Mouse (Mus musculus) liver, embryonic 14.5 days (tissue): Measurements from ENCODE around the gene Mical3. TPM values are rescaled to one million over a fixed set of nuclear protein-coding genes. Genes with fewer than 3 reads are reported as not detected.

Experiments used
- ATAC-seq: fragments of 200-750 bp; cut with Nextera tagmentation; 2 replicates; pipeline ENCODE4 v1.8.0; 2017; ENCODE audit warnings: moderate number of reproducible peaks, mild to moderate bottlenecking, moderate library complexity; ENCODE audit not compliant: insufficient read depth
- DNase-seq, 3 experiments: peaks; one replicate each; pipeline ENCODE4 v3.0.0-alpha.2; 2012 to 2013; ENCODE audit warnings: low read depth in 3 of 3, low spot score in 3 of 3
- H3K27ac ChIP-seq: fragments of 300-500 bp; sonication (generic); 2 replicates; pipeline ENCODE4 v1.5.1; 2014; ENCODE audit warnings: moderate library complexity, mild to moderate bottlenecking, control low read depth, inconsistent platforms
- H3K27me3 ChIP-seq: fragments of 300-500 bp; sonication (generic); 2 replicates; pipeline ENCODE4 v1.6.1; 2014; ENCODE audit warnings: mild to moderate bottlenecking, low read length, moderate library complexity; ENCODE audit not compliant: control insufficient read depth, insufficient read depth
- H3K36me3 ChIP-seq: fragments of 300-500 bp; sonication (generic); replicated peaks from 2 replicates; pipeline ENCODE4 v1.6.1; 2014; ENCODE audit warnings: low read depth; ENCODE audit not compliant: control insufficient read depth, insufficient read depth
- H3K4me1 ChIP-seq, 2 experiments: fragments of 200-500 bp in 1 of 2; fragments of 300-500 bp in 1 of 2; sonication (generic) in 1 of 2; replicated peaks; 2 replicates each; pipeline ENCODE4 v1.6.1; 2012 to 2014; ENCODE audit warnings: antibody characterized with exemption in 1 of 2, inconsistent platforms in 1 of 2, low read length in 1 of 2; ENCODE audit not compliant: control insufficient read depth in 2 of 2, insufficient read depth in 2 of 2
- H3K4me2 ChIP-seq: fragments of 300-500 bp; sonication (generic); 2 replicates; pipeline ENCODE4 v1.6.1; 2014; ENCODE audit warnings: low read depth, mild to moderate bottlenecking, control low read depth, moderate library complexity
- H3K4me3 ChIP-seq, 2 experiments: fragments of 200-500 bp in 1 of 2; fragments of 300-500 bp in 1 of 2; sonication (generic) in 1 of 2; 2 replicates each; pipeline ENCODE4 v1.5.1; 2012 to 2014; ENCODE audit warnings: low read depth in 2 of 2, low read length in 2 of 2, mild to moderate bottlenecking in 2 of 2, control low read depth in 1 of 2, inconsistent platforms in 1 of 2, moderate library complexity in 1 of 2; ENCODE audit not compliant: insufficient read depth in 1 of 2
- H3K9ac ChIP-seq: fragments of 300-500 bp; sonication (generic); replicated peaks from 2 replicates; pipeline ENCODE4 v1.6.1; 2014; ENCODE audit warnings: mild to moderate bottlenecking, control low read depth, moderate library complexity
- H3K9me3 ChIP-seq: fragments of 300-500 bp; sonication (generic); 2 replicates; pipeline ENCODE4 v1.6.1; 2016; ENCODE audit warnings: low read length, mixed read lengths; ENCODE audit not compliant: control insufficient read depth
- CTCF ChIP-seq: IDR thresholded peaks from 2 replicates; pipeline ENCODE4 v1.5.1; 2016; ENCODE audit warnings: antibody characterized with exemption, low read depth, control low read depth
- EP300 ChIP-seq: IDR thresholded peaks from 2 replicates; pipeline ENCODE4 v1.6.1; 2016; ENCODE audit warnings: antibody characterized with exemption, low read depth
- WGBS: fragments of 180-500 bp; shearing (Covaris S2); extraction: QIAGEN DNeasy Blood & Tissue Kit; methylation state at CpG from one replicate; pipeline ENCODE4 v1.1.7; 2014; ENCODE audit not compliant: insufficient replicate concordance; 5-methylcytosine and 5-hydroxymethylcytosine counted together
- polyA plus RNA-seq, 2 experiments: library from polyadenylated mRNA; depleted of rRNA in 1 of 2; stranded (reverse) in 1 of 2; unstranded in 1 of 2; fragments of >200 nt; fragmentation: Nextera tagmentation in 1 of 2; extraction: Ambion mirVana in 1 of 2; gene quantifications; 2 replicates each; pipeline versions ENCODE4 v1.2.1 to v1.2.3; 2012 to 2014

Gene Mical3
- polyA plus RNA-seq, 2 experiments, result 8.1 to 9.4 TPM

DNA sequence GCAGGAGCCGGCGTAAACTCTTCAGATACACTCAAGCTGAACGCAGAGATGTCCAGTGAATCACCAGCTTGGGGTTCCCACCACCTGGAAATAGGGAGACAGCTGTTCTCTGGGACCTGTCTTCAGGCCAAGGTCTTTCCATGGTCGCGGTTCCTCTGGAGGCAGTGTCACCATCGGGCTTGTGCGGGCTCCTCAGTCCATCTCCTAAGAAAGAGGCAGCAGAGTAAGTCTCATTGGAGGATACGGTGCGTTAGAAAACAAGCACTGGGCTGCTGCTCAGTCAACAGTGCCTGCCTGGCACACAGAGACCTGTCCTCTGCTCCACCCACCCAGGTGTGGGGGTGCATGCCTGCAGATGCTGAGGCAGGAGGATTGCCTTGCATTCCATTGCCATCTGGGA is 236.7 kb downstream of the Mical3 start:
- 93% methylated on average over 9 of the region's 9 CpGs for WGBS
- no peak for ATAC-seq
- TF ChIP-seq CTCF (no peak), EP300 (no peak)
- H3K27ac ChIP-seq, result no peak overlapping the region
- no peaks in the 10 kb centered on the region for H3K27me3 ChIP-seq
- no peak overlapping the region for H3K4me2 ChIP-seq
- peaks cover 37% of the 10 kb centered on the region for H3K36me3 ChIP-seq
- H3K9ac ChIP-seq, result no peak overlapping the region
- H3K4me1 ChIP-seq, result no peaks in the 10 kb centered on the region
- no peak overlapping the region for H3K4me3 ChIP-seq
- H3K9me3 ChIP-seq, result no peaks in the 10 kb centered on the region
- no peak for DNase-seq

DNA sequence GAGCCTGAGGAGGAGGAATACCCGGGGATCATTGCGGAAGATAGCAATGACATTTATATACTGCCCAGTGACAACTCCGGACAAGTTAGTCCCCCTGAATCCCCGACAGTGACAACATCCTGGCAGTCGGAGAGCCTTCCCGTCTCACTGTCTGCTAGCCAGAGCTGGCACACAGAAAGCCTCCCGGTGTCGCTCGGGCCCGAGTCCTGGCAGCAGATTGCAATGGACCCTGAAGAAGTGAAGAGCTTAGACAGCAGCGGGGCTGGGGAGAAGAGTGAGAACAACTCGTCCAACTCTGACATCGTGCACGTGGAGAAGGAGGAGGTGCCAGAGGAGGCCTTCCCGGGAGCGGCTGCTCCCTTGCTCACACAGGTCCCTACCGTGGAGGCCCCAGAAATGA is 244.1 kb downstream of the Mical3 start:
- ATAC-seq (no peak), DNase-seq (no peak)
- no peaks in the 10 kb centered on the region for H3K9me3 ChIP-seq
- WGBS, result 90% methylated on average over 17 of the region's 17 CpGs
- TF ChIP-seq CTCF, result no peak
- no peak for TF ChIP-seq EP300
- no peak overlapping the region for H3K9ac ChIP-seq
- no peak overlapping the region for H3K4me3 ChIP-seq
- H3K36me3 ChIP-seq, result peaks cover 80% of the 10 kb centered on the region
- H3K27me3 ChIP-seq, result no peaks in the 10 kb centered on the region
- H3K4me2 ChIP-seq, result no peak overlapping the region
- H3K4me1 ChIP-seq, result no peaks in the 10 kb centered on the region
- H3K27ac ChIP-seq, result no peak overlapping the region

DNA sequence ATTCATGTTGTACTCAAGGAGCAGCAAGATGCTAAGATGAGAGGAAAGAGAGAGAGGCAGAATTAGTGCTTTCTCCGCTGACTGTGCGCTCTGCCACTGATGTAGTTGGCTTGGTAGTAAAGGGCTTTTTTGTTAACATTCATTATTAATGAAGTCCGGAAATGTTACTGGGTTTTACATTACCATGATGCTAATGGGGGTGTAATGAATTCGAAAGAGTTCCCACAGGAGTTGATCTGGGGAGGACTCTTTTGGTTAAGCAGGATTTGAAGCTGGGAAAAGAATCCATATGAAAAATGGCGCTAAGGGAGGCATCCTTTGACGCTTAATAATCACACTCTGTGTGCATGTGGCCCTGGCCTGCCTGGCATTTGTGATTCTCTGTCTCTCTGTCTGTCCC is 246.4 kb downstream of the Mical3 start:
- Histone ChIP-seq H3K4me1 (no peaks in the 10 kb centered on the region), H3K4me3 (no peak overlapping the region), H3K9ac (no peak overlapping the region), H3K36me3 (peaks cover 74% of the 10 kb centered on the region), H3K9me3 (no peaks in the 10 kb centered on the region), H3K27ac (no peak overlapping the region), H3K4me2 (no peak overlapping the region), H3K27me3 (no peaks in the 10 kb centered on the region)
- WGBS, result 93% methylated on average over 6 of the region's 6 CpGs
- ATAC-seq (no peak), DNase-seq (no peak)
- TF ChIP-seq EP300, result no peak
- TF ChIP-seq CTCF, result no peak

Other genes starting within 250 kb of the Mical3 start
- gene Bid, start 214.1 kb downstream of the Mical3 start, polyA plus RNA-seq (2012; rRNA removed), result 14.5 and 16.2 TPM in 2 replicates
- gene Bid, start 214.1 kb downstream of the Mical3 start, polyA plus RNA-seq (2014; fragmentation: Nextera tagmentation; extraction: Ambion mirVana), result 25.6 and 26.1 TPM in 2 replicates
- gene Pex26, start 52.7 kb upstream of the Mical3 start, polyA plus RNA-seq (2012; rRNA removed), result 3.2 and 3.3 TPM in 2 replicates
- gene Pex26, start 52.7 kb upstream of the Mical3 start, polyA plus RNA-seq (2014; fragmentation: Nextera tagmentation; extraction: Ambion mirVana), result 2.2 and 2.4 TPM in 2 replicates
- 1.1 and 1.2 TPM in 2 replicates for gene Tuba8, start 79.7 kb upstream of the Mical3 start, polyA plus RNA-seq (2012; rRNA removed)
- 5.1 and 6.0 TPM in 2 replicates for gene Tuba8, start 79.7 kb upstream of the Mical3 start, polyA plus RNA-seq (2014; fragmentation: Nextera tagmentation; extraction: Ambion mirVana)
- 2.6 and 2.9 TPM in 2 replicates for gene Usp18, start 114.9 kb upstream of the Mical3 start, polyA plus RNA-seq (2012; rRNA removed)
- gene Usp18, start 114.9 kb upstream of the Mical3 start, polyA plus RNA-seq (2014; fragmentation: Nextera tagmentation; extraction: Ambion mirVana), result 5.4 and 6.0 TPM in 2 replicates
- 14.9 and 17.2 TPM in 2 replicates for gene Slc6a13, start 169.2 kb upstream of the Mical3 start, polyA plus RNA-seq (2012; rRNA removed)
- 19.3 and 21.7 TPM in 2 replicates for gene Slc6a13, start 169.2 kb upstream of the Mical3 start, polyA plus RNA-seq (2014; fragmentation: Nextera tagmentation; extraction: Ambion mirVana)
- 1.3 and 2.1 TPM in 2 replicates for gene Slc6a12, start 212.1 kb upstream of the Mical3 start, polyA plus RNA-seq (2012; rRNA removed)
- gene Slc6a12, start 212.1 kb upstream of the Mical3 start, polyA plus RNA-seq (2014; fragmentation: Nextera tagmentation; extraction: Ambion mirVana), result 2.0 and 2.1 TPM in 2 replicates